Mouse (Mus musculus): ENCODE measurements at regions not wholly inside any gene's neighbourhood (a gene's known extent, or its start where the extent isn't known, plus 50 kb on each side); places are given as distances from the start of the nearest gene placed in this dataset.
A peak's percentile ranks its signal among the peaks of the same experiment; 100 is the strongest.
"Not testable (repeated sequence)": the region's sequence is repeated elsewhere in the genome, so short reads cannot be mapped to it uniquely, and the experiment has no call there.

GRCm38 (mm10) chr13:50906431-50906830, 194.2 kb upstream of the Spin1 start:
- not testable (repeated sequence) for DNase-seq (ENCODE audit: low spot score)

- no peak for DNase-seq (ENCODE audit: low spot score)
Measured at GRCm38 (mm10) chr13:50906910-50907309, 193.8 kb upstream of the Spin1 start.

GRCm38 (mm10) chr13:50912776-50913175, 187.9 kb upstream of the Spin1 start:
- DNase-seq (ENCODE audit: low spot score): not testable (repeated sequence)

- not testable (repeated sequence) for DNase-seq (ENCODE audit: low spot score)
Measured at GRCm38 (mm10) chr13:50934017-50934416, 166.7 kb upstream of the Spin1 start.

- no peak for DNase-seq (ENCODE audit: low spot score)
Measured at GRCm38 (mm10) chr13:50942561-50942960, 158.1 kb upstream of the Spin1 start.

- DNase-seq (ENCODE audit: low spot score): peak; percentile 83
Measured at GRCm38 (mm10) chr13:50949545-50950226, 151.0 kb upstream of the Spin1 start.

- DNase-seq (ENCODE audit: low spot score): no peak
Measured at GRCm38 (mm10) chr13:50954671-50955070, 146.0 kb upstream of the Spin1 start.

- DNase-seq (ENCODE audit: low spot score): no peak
Measured at GRCm38 (mm10) chr13:50958051-50958883, 142.4 kb upstream of the Spin1 start.

- no peak for DNase-seq (ENCODE audit: low spot score)
Measured at GRCm38 (mm10) chr13:50960909-50961308, 139.8 kb upstream of the Spin1 start.

GRCm38 (mm10) chr13:50964070-50964469, 136.6 kb upstream of the Spin1 start:
- no peak for DNase-seq (ENCODE audit: low spot score)

GRCm38 (mm10) chr13:50965041-50965440, 135.6 kb upstream of the Spin1 start:
- DNase-seq (ENCODE audit: low spot score): not testable (repeated sequence)

GRCm38 (mm10) chr13:50965678-50966077, 135.0 kb upstream of the Spin1 start:
- DNase-seq (ENCODE audit: low spot score): no peak

- DNase-seq (ENCODE audit: low spot score): no peak
Measured at GRCm38 (mm10) chr13:50966826-50967225, 133.9 kb upstream of the Spin1 start.

- no peak for DNase-seq (ENCODE audit: low spot score)
Measured at GRCm38 (mm10) chr13:50973379-50973778, 127.3 kb upstream of the Spin1 start.

GRCm38 (mm10) chr13:50975306-50975920, 125.3 kb upstream of the Spin1 start:
- DNase-seq (ENCODE audit: low spot score): no peak

GRCm38 (mm10) chr13:50982005-50982404, 118.7 kb upstream of the Spin1 start:
- no peak for DNase-seq (ENCODE audit: low spot score)

- DNase-seq (ENCODE audit: low spot score): no peak
Measured at GRCm38 (mm10) chr13:50982990-50983389, 117.7 kb upstream of the Spin1 start.

GRCm38 (mm10) chr13:50991726-50992432, 108.8 kb upstream of the Spin1 start:
- DNase-seq (ENCODE audit: low spot score): no peak

GRCm38 (mm10) chr13:50999738-51000137, 100.9 kb upstream of the Spin1 start:
- DNase-seq (ENCODE audit: low spot score): no peak

- DNase-seq (ENCODE audit: low spot score): no peak
Measured at GRCm38 (mm10) chr13:51004827-51005226, 95.9 kb upstream of the Spin1 start.

GRCm38 (mm10) chr13:51010736-51011135, 89.9 kb upstream of the Spin1 start:
- DNase-seq (ENCODE audit: low spot score): no peak

- peak; percentile 3 for DNase-seq (ENCODE audit: low spot score)
Measured at GRCm38 (mm10) chr13:51016209-51016608, 84.5 kb upstream of the Spin1 start.
